Mouse (Mus musculus) left cerebral cortex, adult 18-20 months (tissue): ENCODE measurements around the gene G3bp2. TPM values are rescaled to one million over a fixed set of nuclear protein-coding genes. Genes with fewer than 3 reads are reported as not detected.
"Not testable (repeated sequence)": the region's sequence is repeated elsewhere in the genome, so short reads cannot be mapped to it uniquely, and the experiment has no call there.

Experiments used
- DNase-seq, 2 experiments: peaks; one replicate each; pipeline ENCODE4 v3.0.0; 2021 to 2022; ENCODE audit warnings: low spot score in 2 of 2, mixed read lengths in 1 of 2
- long read RNA-seq, 2 experiments: library from polyadenylated mRNA; stranded (forward); transcript quantifications; one replicate each; pipeline ENCODE4 v2.0.0; 2021
- total RNA-seq, 2 experiments: library from RNA; stranded (reverse); gene quantifications; 2 replicates each; pipeline ENCODE4 v1.2.3; 2021

G3bp2 gene
- 100 to 1,000 TPM; 245 to 252 TPM for total RNA-seq
- long read RNA-seq, experiment 1, full-length matches to known transcripts = 246 of 366 reads
- long read RNA-seq, experiment 1, partial matches to known transcripts = 32 of 366 reads
- long read RNA-seq, experiment 1, other reads (novel, unspliced or antisense) = 88 of 366 reads
- long read RNA-seq, experiment 2, full-length matches to known transcripts = 153 of 245 reads
- long read RNA-seq, experiment 2, partial matches to known transcripts = 39 of 245 reads
- long read RNA-seq, experiment 2, other reads (novel, unspliced or antisense) = 53 of 245 reads

- DNase-seq = peak; percentile 96
These were observed at the start of gene G3bp2 for GRCm38 (mm10) chr5:92083417-92084038. Gene G3bp2 (minus strand): TSS chr5:92083719.

- not testable (repeated sequence) for DNase-seq
These were observed 49.5 kb upstream of the G3bp2 start for GRCm38 (mm10) chr5:92133006-92133405.

DNA sequence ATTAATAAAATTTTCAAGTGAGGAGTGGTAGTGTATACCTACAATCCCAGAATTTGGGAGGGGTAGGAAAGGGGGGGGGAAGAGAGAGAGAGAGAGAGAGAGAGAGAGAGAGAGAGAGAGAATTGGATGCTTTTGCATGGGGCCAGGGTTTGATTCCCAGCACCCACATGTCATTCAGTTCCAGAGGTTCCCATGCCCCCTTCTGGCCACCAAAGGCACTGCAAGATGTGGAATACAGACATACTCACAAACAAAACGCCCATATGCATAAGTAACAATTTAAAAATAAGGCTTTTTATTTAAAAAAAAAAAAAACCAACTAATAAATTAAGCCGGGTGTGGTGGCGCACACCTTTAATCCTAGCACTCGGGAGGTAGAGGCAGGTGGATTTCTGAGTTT, 48.6 kb upstream of the G3bp2 start:
- no peak for DNase-seq

DNA sequence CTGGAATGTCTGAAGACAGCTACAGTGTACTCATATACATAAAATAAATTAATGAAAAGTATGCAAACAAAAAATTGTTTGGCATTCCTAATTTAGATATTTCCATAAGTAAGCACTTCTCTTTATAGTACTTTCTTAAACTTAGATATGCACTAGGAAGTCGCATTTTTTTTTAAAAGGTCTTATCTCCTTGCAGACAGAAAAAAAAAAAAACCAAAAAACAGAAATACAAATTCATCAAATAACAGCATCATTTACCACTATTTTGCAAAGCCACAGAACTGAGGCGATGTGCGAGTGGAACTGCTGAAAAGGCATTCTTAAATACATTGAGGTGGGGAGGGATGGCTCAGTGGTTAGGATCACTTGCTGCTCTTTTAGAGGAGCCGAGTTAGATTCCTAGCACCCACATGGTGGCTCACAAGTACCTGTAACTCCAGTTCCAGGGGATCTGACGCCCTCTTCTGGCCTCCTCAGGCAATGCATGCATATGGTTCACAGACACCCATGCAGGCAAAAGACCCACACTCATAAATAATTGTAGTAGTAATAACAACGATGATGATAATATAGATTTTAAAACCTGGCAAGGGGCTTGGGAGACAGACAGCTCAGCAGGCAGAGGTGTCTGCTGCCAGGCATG, 46.6 kb upstream of the G3bp2 start:
- DNase-seq = no peak

- DNase-seq = no peak
These were observed 45.8 kb upstream of the G3bp2 start for GRCm38 (mm10) chr5:92129321-92129768.

GRCm38 (mm10) chr5:92128570-92128969, 45.1 kb upstream of the G3bp2 start:
- DNase-seq = no peak

DNA sequence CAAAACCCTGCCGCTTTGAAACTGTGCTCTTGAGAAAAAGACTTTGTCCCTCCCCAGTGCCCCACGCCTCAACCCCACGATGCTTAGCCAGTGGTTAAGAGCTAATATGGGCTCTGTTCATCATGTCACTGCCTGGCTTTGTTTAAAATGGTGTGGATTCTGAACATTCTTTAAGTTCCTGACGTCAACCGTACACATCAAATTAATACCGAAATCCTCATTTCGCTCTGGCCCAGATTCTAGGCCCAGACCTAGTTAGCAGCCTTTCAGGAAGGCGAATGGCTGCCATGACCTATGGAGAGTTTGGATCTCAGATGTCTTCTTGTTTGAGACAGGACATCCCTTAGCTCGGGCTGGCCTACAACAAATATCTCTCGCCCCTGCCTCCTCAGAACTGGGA, 44.2 kb upstream of the G3bp2 start:
- no peak for DNase-seq

GRCm38 (mm10) chr5:92127141-92127625, 43.7 kb upstream of the G3bp2 start:
- no peak for DNase-seq

DNA sequence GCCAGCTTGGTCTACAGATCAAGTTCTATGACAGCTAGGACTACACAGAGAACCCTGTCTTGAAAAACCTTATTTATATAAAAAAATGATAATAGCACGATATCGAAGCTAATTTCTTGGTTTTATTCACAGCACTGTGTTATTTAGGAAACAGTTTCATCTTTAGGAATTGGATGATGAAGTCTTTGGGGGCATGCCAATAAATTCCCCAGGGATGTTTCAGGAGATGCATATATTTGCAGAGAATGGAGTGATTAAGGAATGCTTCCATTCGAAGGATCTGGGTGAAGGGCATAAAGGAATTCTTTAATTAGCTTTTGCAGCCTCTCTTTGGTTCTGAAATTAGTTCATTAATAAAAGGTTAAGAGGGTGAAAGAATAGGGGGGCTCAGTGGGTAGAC, 41.9 kb upstream of the G3bp2 start:
- no peak for DNase-seq

DNA sequence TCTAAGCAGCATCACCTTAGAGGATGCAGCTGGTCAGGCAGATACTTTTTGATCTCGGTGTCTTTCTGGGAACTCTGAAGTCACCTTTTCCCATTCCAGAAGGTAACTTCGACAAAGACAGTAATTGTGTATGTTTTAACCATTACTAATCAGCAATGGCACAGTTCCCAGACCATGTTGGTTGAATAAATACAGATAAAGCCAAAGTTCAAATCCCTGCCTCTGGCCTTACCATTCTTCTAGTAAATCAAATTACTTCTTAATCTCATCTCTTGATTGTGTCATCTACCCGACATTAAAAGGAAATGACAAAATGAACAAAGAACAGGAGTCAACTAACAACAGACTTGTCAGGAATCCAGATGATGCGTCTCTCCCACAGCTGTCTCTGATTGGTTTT, 38.1 kb upstream of the G3bp2 start:
- DNase-seq = no peak

DNA sequence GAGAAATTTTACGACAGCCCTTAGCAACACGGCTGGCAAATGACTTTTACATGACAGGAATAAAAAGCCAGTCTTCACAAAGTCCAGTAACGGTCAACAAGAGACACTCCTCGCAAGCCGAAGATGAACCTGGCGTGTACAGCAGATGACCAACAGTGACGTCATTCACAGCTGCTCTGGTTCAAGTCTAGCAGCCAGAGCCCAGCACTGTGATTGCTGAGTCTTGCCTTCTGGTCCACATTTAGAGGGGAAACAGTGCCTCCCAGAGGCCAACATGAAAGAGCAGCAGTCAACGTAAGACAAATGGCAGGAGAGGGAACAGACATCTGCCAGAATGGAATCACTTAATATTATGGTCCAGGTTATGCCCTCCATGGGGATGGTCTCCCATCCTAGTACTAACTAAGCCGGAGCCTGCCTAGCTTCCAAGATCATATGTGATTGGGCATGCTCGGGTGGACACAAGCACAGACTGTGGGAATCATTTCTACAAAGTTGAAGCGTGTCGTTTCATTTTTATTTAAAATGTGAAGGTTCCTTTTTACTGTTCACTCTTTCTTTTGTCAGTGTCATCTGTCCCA, 34.4 kb upstream of the G3bp2 start:
- peak; percentile 68 to 70 for DNase-seq

- DNase-seq = no peak
These were observed 31.4 kb upstream of the G3bp2 start for GRCm38 (mm10) chr5:92114939-92115338.

GRCm38 (mm10) chr5:92114223-92114622, 30.7 kb upstream of the G3bp2 start:
- no peak for DNase-seq

GRCm38 (mm10) chr5:92113484-92113883, 30.0 kb upstream of the G3bp2 start:
- DNase-seq = no peak

DNA sequence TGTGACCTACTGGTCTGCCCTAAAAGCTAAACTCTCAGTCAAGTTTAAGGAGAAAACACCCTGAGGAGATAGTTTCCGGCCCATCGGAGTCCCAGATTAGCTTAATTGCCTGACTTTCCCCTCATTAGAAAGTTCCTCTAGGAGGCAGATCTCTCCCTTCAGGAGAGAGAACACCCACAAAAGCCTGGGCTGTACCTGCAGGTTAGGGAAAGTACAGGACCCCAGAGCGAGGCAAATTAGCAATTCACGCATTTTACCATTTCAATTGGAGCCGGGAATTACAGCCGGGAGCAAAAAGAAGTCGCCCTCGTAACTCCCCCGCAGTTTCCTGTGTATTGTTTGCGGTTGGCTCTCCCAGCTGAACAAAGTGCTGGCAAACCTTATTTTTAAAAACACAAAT, 29.1 kb upstream of the G3bp2 start:
- no peak for DNase-seq

- DNase-seq = no peak
These were observed 28.7 kb upstream of the G3bp2 start for GRCm38 (mm10) chr5:92112175-92112574.

DNA sequence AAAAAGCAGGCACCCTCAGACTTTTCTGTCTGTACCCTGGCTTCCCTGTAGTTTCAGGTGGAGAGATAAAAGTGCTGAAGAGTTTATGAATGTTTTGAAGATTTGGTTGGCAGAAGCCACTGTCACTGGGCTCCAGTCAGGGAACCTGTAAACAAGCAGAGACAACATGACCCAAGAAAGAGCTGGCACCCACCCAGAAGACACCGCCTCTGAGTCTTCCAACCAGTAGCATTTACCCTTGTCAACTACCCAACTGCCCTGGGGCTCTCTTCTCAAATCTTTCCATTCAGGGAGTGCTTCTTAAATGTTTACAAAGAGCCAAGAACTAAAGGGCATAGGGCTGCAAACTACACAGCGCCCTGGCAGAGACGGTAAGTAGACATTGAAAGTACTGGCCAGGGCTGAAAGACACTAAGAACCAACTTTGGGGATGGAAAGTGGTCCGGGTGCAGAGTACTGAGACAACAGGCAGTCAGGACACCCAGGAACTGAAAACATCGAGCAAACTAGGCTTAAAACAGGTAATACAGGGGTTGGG, 27.4 kb upstream of the G3bp2 start:
- no peak for DNase-seq

DNA sequence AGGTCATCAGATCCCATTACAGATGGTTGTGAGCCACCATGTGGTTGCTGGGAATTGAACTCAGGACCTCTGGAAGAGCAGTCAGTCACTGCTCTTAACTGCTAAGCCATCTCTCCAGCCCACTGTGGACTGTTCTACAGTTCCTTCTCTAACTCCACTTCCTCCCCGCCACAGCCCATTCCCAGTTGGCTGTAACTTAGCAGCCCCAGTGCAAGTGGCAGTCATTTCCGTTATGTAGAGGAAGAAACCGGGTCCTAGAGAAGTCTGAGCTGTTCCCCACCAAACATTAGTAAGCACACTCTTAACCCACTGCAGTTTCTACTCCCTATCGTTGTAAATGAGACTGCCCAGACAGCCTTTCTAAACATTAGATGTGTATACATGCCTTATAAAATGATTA, 23.8 kb upstream of the G3bp2 start:
- DNase-seq = no peak

DNA sequence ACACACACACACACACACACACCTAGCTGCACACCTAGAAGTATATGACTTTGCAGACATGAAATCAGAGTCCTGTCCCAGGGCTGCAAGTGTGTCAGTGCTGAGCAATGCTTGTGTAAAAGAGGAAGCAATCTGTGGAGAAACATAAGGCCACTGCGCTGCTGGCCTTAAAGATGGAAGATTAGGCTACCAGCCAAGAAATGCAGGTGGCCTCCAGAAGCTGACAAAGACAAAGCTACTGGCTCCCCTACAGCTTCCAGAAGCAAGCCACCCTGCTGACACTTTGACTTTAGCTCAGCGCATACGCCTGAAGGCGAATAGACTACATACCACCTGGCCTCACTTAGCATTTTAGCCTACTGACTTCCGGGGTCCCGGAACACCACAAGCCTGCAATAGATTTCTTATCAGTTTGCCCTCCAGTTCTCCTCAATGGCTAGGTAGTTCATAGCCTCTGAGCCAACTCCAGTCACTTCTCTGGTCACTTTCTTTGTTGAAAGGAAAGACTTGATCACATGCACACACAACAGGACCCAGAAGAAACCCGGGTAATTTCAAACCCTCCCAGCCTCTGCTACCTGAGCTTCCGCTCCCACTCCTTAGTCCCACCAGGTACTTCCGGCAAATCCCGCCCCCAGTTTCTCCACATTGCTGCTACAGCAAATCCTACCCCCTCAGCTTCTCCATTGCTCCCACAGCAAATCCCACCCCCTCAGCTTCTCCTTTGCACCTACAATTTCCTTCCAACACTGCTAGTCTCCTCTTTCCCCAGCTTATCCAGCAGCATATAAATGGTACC, 23.0 kb upstream of the G3bp2 start:
- DNase-seq = no peak

DNA sequence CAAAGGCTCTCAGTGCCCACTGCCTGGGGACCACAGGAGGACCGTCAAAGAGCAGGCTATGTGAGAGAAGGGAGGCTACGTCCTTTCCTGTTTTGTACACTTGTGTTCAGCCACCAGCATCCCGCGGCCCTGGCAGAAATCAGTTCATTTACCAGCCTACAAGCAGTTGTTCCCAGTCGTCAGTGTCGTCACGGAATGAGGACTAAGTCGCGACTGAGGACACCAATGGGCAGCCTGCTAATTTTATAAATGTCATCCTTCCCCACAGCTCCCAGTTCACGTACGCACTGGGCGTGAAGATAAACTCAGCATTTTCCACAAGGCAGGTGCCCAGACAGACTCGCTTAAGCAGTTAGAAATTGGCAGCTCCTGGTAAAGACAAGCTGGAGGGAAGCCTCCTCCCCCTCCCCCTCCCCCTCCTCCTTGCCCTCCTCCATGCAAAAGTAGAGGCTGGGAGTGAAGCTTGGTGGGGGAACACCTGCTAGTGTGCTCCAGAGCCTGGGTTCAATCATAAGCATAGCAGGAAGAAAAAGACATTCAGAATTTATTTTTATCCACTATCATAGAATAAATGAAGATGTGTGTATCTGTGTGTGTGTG, 20.4 kb upstream of the G3bp2 start:
- DNase-seq = no peak
